Mouse (Mus musculus): Measurements from ENCODE around the gene Nxpe3.

Gene Nxpe3

GRCm38 (mm10) chr16:55809779-55810514 is 85.1 kb downstream of the Nxpe3 start:
- peak; percentile 31 for DNase-seq (ENCODE audit: low read depth)

GRCm38 (mm10) chr16:55809345-55809744 is 85.7 kb downstream of the Nxpe3 start:
- DNase-seq (ENCODE audit: low read depth) = no peak

- DNase-seq (ENCODE audit: low read depth) = peak; percentile 85
These were observed 87.6 kb downstream of the Nxpe3 start for GRCm38 (mm10) chr16:55807505-55807932.

- DNase-seq (ENCODE audit: low read depth) = no peak
These were observed 90.3 kb downstream of the Nxpe3 start for GRCm38 (mm10) chr16:55804799-55805198.

GRCm38 (mm10) chr16:55801629-55802028 is 93.5 kb downstream of the Nxpe3 start:
- no peak for DNase-seq (ENCODE audit: low read depth)

GRCm38 (mm10) chr16:55798845-55799244 is 96.2 kb downstream of the Nxpe3 start:
- peak; percentile 85 for DNase-seq (ENCODE audit: low read depth)

DNA sequence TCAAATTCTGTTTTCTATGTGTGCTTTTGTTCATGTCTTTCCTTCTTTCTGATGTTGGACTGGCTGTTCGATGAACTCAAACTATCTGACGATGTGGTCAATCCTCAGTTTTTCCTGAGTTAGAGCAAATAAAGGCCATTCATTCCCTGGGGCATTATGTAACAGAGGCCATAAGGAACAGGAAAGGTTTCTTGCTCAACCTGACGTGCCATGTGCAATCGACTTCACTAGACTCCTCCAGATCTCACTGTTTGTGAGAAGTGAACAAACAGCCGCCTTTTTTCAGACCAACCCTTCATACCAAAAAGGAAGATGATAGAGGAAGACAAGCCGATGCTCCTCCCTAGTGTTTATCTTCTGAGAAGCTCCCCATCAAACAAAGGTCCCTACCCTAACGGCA is 104.8 kb downstream of the Nxpe3 start:
- DNase-seq (ENCODE audit: low read depth) = peak; percentile 38
